Mouse (Mus musculus): ENCODE measurements around the gene Mapkapk2. TPM values are rescaled to one million over a fixed set of nuclear protein-coding genes. Genes with fewer than 3 reads are reported as not detected.

Gene Mapkapk2
- polyA plus RNA-seq, 1 experiment from 2014 or later: 25.7 TPM

GRCm38 (mm10) chr1:131054251-131054650, 43.4 kb downstream of the Mapkapk2 start:
- no peak overlapping the region for H3K4me2 ChIP-seq
- H3K9me3 ChIP-seq (replicated peaks): no peaks in the 10 kb centered on the region
- no peak overlapping the region for H3K4me3 ChIP-seq
- H3K27me3 ChIP-seq (replicated peaks): no peaks in the 10 kb centered on the region
- H3K27ac ChIP-seq: no peak overlapping the region
- no peak for ATAC-seq
- peaks cover 13% of the 10 kb centered on the region for H3K4me1 ChIP-seq
- no peak overlapping the region for H3K9ac ChIP-seq
- WGBS (ENCODE audit: insufficient replicate concordance): 75% methylated on average over 4 of the region's 4 CpGs
- peaks cover 46% of the 10 kb centered on the region for H3K36me3 ChIP-seq

- no peak overlapping the region for H3K27ac ChIP-seq
These were observed 44.0 kb downstream of the Mapkapk2 start for GRCm38 (mm10) chr1:131053656-131054055.

GRCm38 (mm10) chr1:131053239-131053638, 44.4 kb downstream of the Mapkapk2 start:
- no peak overlapping the region for H3K4me3 ChIP-seq
- WGBS (ENCODE audit: insufficient replicate concordance): 21% methylated on average over 8 of the region's 8 CpGs
- no peak overlapping the region for H3K27ac ChIP-seq
- H3K9me3 ChIP-seq (replicated peaks): no peaks in the 10 kb centered on the region
- H3K36me3 ChIP-seq: peaks cover 46% of the 10 kb centered on the region
- 0 out of 2 replicates have a peak, but pooled peaks cover 3% of the 10 kb centered on the region for H3K4me1 ChIP-seq
- no peak overlapping the region for H3K9ac ChIP-seq
- no peak overlapping the region for H3K4me2 ChIP-seq
- no peaks in the 10 kb centered on the region for H3K27me3 ChIP-seq (replicated peaks)
- ATAC-seq: peak; percentile 19

More at GRCm38 (mm10) chr1:131053656-131054055, 44.0 kb downstream of the Mapkapk2 start:
- ATAC-seq: no peak
- 0 out of 2 replicates have a peak, but pooled peaks cover 7% of the 10 kb centered on the region for H3K4me1 ChIP-seq
- 62% methylated on average over 4 of the region's 4 CpGs for WGBS (ENCODE audit: insufficient replicate concordance)
- no peak overlapping the region for H3K4me3 ChIP-seq
- H3K9ac ChIP-seq: no peak overlapping the region
- no peaks in the 10 kb centered on the region for H3K9me3 ChIP-seq (replicated peaks)
- H3K27me3 ChIP-seq (replicated peaks): no peaks in the 10 kb centered on the region
- no peak overlapping the region for H3K4me2 ChIP-seq
- H3K36me3 ChIP-seq: peaks cover 46% of the 10 kb centered on the region

- no peak overlapping the region for H3K4me3 ChIP-seq
- 56% methylated on average over 7 of the region's 7 CpGs for WGBS (ENCODE audit: insufficient replicate concordance)
- ATAC-seq: no peak
- H3K9me3 ChIP-seq (replicated peaks): no peaks in the 10 kb centered on the region
- no peak overlapping the region for H3K27ac ChIP-seq
- 0 out of 2 replicates have a peak, but pooled peaks cover 3% of the 10 kb centered on the region for H3K4me1 ChIP-seq
- peaks cover 25% of the 10 kb centered on the region for H3K36me3 ChIP-seq
- H3K4me2 ChIP-seq: no peak overlapping the region
- no peak overlapping the region for H3K9ac ChIP-seq
- no peaks in the 10 kb centered on the region for H3K27me3 ChIP-seq (replicated peaks)
These were observed 46.6 kb downstream of the Mapkapk2 start for GRCm38 (mm10) chr1:131051073-131051472.

GRCm38 (mm10) chr1:131050617-131051016, 47.0 kb downstream of the Mapkapk2 start:
- Histone ChIP-seq H3K36me3 (peaks cover 21% of the 10 kb centered on the region), H3K4me2 (no peak overlapping the region), H3K27me3 (replicated peaks) (no peaks in the 10 kb centered on the region), H3K9ac (no peak overlapping the region), H3K4me3 (no peak overlapping the region), H3K4me1 (0 out of 2 replicates have a peak, but pooled peaks cover 3% of the 10 kb centered on the region), H3K27ac (no peak overlapping the region), H3K9me3 (replicated peaks) (no peaks in the 10 kb centered on the region)
- no peak for ATAC-seq
- WGBS (ENCODE audit: insufficient replicate concordance): 69% methylated on average over 5 of the region's 5 CpGs

GRCm38 (mm10) chr1:131050011-131050410, 47.6 kb downstream of the Mapkapk2 start:
- Histone ChIP-seq H3K27ac (no peak overlapping the region), H3K36me3 (peaks cover 15% of the 10 kb centered on the region), H3K9me3 (replicated peaks) (no peaks in the 10 kb centered on the region), H3K9ac (no peak overlapping the region), H3K4me2 (no peak overlapping the region), H3K27me3 (replicated peaks) (no peaks in the 10 kb centered on the region), H3K4me3 (no peak overlapping the region), H3K4me1 (0 out of 2 replicates have a peak, but pooled peaks cover 3% of the 10 kb centered on the region)
- WGBS (ENCODE audit: insufficient replicate concordance): 76% methylated on average over 5 of the region's 5 CpGs
- no peak for ATAC-seq

GRCm38 (mm10) chr1:131049361-131049806, 48.2 kb downstream of the Mapkapk2 start:
- Histone ChIP-seq H3K9ac (no peak overlapping the region), H3K4me3 (no peak overlapping the region), H3K27ac (no peak overlapping the region), H3K9me3 (replicated peaks) (no peaks in the 10 kb centered on the region), H3K27me3 (replicated peaks) (no peaks in the 10 kb centered on the region), H3K4me1 (0 out of 2 replicates have a peak, but pooled peaks cover 3% of the 10 kb centered on the region), H3K36me3 (peaks cover 8% of the 10 kb centered on the region), H3K4me2 (no peak overlapping the region)
- no peak for ATAC-seq
- WGBS (ENCODE audit: insufficient replicate concordance): 66% methylated on average over 5 of the region's 5 CpGs

- Histone ChIP-seq H3K36me3 (peaks cover 4% of the 10 kb centered on the region; the same call in 1 of the 2 replicates), H3K4me3 (no peak overlapping the region), H3K27me3 (replicated peaks) (no peaks in the 10 kb centered on the region), H3K4me2 (no peak overlapping the region), H3K9me3 (replicated peaks) (no peaks in the 10 kb centered on the region), H3K4me1 (0 out of 2 replicates have a peak, but pooled peaks cover 3% of the 10 kb centered on the region), H3K9ac (no peak overlapping the region), H3K27ac (no peak overlapping the region)
- WGBS (ENCODE audit: insufficient replicate concordance): 74% methylated on average over 8 of the region's 8 CpGs
- ATAC-seq: no peak
These were observed 48.7 kb downstream of the Mapkapk2 start for GRCm38 (mm10) chr1:131048946-131049345.

GRCm38 (mm10) chr1:131048121-131048863, 49.3 kb downstream of the Mapkapk2 start:
- Histone ChIP-seq H3K27me3 (replicated peaks) (no peaks in the 10 kb centered on the region), H3K4me3 (no peak overlapping the region), H3K9ac (no peak overlapping the region), H3K36me3 (no peaks in the 10 kb centered on the region), H3K4me1 (no peaks in the 10 kb centered on the region), H3K27ac (no peak overlapping the region), H3K4me2 (no peak overlapping the region), H3K9me3 (replicated peaks) (no peaks in the 10 kb centered on the region)
- no peak for ATAC-seq
- 59% methylated on average over 6 of the region's 6 CpGs for WGBS (ENCODE audit: insufficient replicate concordance)

GRCm38 (mm10) chr1:131046607-131047006, 51.0 kb downstream of the Mapkapk2 start:
- no peaks in the 10 kb centered on the region for H3K4me1 ChIP-seq
- H3K36me3 ChIP-seq: no peaks in the 10 kb centered on the region
- H3K27me3 ChIP-seq (replicated peaks): no peaks in the 10 kb centered on the region
- H3K4me2 ChIP-seq: no peak overlapping the region
- H3K4me3 ChIP-seq: no peak overlapping the region
- WGBS (ENCODE audit: insufficient replicate concordance): 72% methylated on average over 10 of the region's 10 CpGs
- ATAC-seq: no peak
- no peaks in the 10 kb centered on the region for H3K9me3 ChIP-seq (replicated peaks)
- H3K9ac ChIP-seq: no peak overlapping the region
- H3K27ac ChIP-seq: no peak overlapping the region

GRCm38 (mm10) chr1:131045723-131046355, 51.8 kb downstream of the Mapkapk2 start:
- H3K36me3 ChIP-seq: no peaks in the 10 kb centered on the region
- no peaks in the 10 kb centered on the region for H3K9me3 ChIP-seq (replicated peaks)
- no peak overlapping the region for H3K4me2 ChIP-seq
- WGBS (ENCODE audit: insufficient replicate concordance): 72% methylated on average over 2 of the region's 2 CpGs
- H3K4me1 ChIP-seq: no peaks in the 10 kb centered on the region
- no peak for ATAC-seq
- no peaks in the 10 kb centered on the region for H3K27me3 ChIP-seq (replicated peaks)
- no peak overlapping the region for H3K9ac ChIP-seq
- H3K27ac ChIP-seq: no peak overlapping the region
- H3K4me3 ChIP-seq: no peak overlapping the region

GRCm38 (mm10) chr1:131043636-131044035, 54.0 kb downstream of the Mapkapk2 start:
- Histone ChIP-seq H3K36me3 (no peaks in the 10 kb centered on the region), H3K9me3 (replicated peaks) (no peaks in the 10 kb centered on the region), H3K4me1 (no peaks in the 10 kb centered on the region; the same call in 1 of the 2 replicates), H3K4me3 (no peak overlapping the region), H3K4me2 (no peak overlapping the region), H3K27me3 (replicated peaks) (no peaks in the 10 kb centered on the region), H3K27ac (no peak overlapping the region), H3K9ac (no peak overlapping the region)
- 77% methylated on average over 4 of the region's 4 CpGs for WGBS (ENCODE audit: insufficient replicate concordance)
- no peak for ATAC-seq

All from liver, embryonic 12.5 days (tissue).